Mouse (Mus musculus) hematopoietic stem cell, adult 5-6 weeks (primary cell): ENCODE results near the gene Mrm3. TPM values are rescaled to one million over a fixed set of nuclear protein-coding genes. Genes with fewer than 3 reads are reported as not detected.

ENCODE experiments used
- ATAC-seq, 2 experiments: fragments of 125-278 bp in 1 of 2; replicated peaks in 1 of 2; 2 replicates each; pipeline ENCODE4 v1.8.0; 2016 to 2017; ENCODE audit warnings: inconsistent platforms in 2 of 2, mild to moderate bottlenecking in 2 of 2, moderate number of reproducible peaks in 2 of 2, low read depth in 1 of 2, moderate TSS enrichment in 1 of 2; ENCODE audit not compliant: low FRiP score in 2 of 2, poor library complexity in 2 of 2, severe bottlenecking in 2 of 2, insufficient read depth in 1 of 2, low TSS enrichment in 1 of 2
- total RNA-seq: library from RNA; stranded (forward); fragments of 172-1452, 232-1000 nt; gene quantifications from 2 replicates; pipeline ENCODE4 v1.2.3, GENCODE M21; 2017

Mrm3 gene
- total RNA-seq, 1 experiment from 2014 or later, result 33.6 TPM

GRCm38 (mm10) chr11:76278960-76279852 is 35.7 kb downstream of the Mrm3 start:
- no peak for ATAC-seq

GRCm38 (mm10) chr11:76279971-76280370 is 36.5 kb downstream of the Mrm3 start:
- ATAC-seq, result no peak

GRCm38 (mm10) chr11:76283841-76284240 is 40.3 kb downstream of the Mrm3 start:
- ATAC-seq, result no peak

- peak in 1 of 2 experiments; percentile 38; a peak in 1 of 4 replicates for ATAC-seq
Observed at GRCm38 (mm10) chr11:76285431-76286075, 42.0 kb downstream of the Mrm3 start.

GRCm38 (mm10) chr11:76286534-76287126 is 43.1 kb downstream of the Mrm3 start:
- no peak for ATAC-seq

GRCm38 (mm10) chr11:76287301-76287700 is 43.8 kb downstream of the Mrm3 start:
- ATAC-seq, result no peak

- ATAC-seq, result no peak
Observed at GRCm38 (mm10) chr11:76288645-76289044, 45.1 kb downstream of the Mrm3 start.

GRCm38 (mm10) chr11:76290367-76290766 is 46.9 kb downstream of the Mrm3 start:
- ATAC-seq, result no peak

- no peak for ATAC-seq
Observed at GRCm38 (mm10) chr11:76291960-76292359, 48.4 kb downstream of the Mrm3 start.

- ATAC-seq, result no peak
Observed at GRCm38 (mm10) chr11:76292398-76292797, 48.9 kb downstream of the Mrm3 start.

GRCm38 (mm10) chr11:76292831-76293230 is 49.3 kb downstream of the Mrm3 start:
- ATAC-seq, result no peak

- ATAC-seq, result no peak
Observed at GRCm38 (mm10) chr11:76294078-76294477, 50.6 kb downstream of the Mrm3 start.

GRCm38 (mm10) chr11:76294836-76295235 is 51.3 kb downstream of the Mrm3 start:
- ATAC-seq, result no peak

GRCm38 (mm10) chr11:76297252-76297651 is 53.7 kb downstream of the Mrm3 start:
- no peak for ATAC-seq

GRCm38 (mm10) chr11:76298457-76299000 is 55.0 kb downstream of the Mrm3 start:
- ATAC-seq, result no peak
